Mouse (Mus musculus): ENCODE measurements around the gene Polr2a. TPM values are rescaled to one million over a fixed set of nuclear protein-coding genes. Genes with fewer than 3 reads are reported as not detected.

The Polr2a gene
- polyA plus RNA-seq (2016; fragmentation: Nextera tagmentation; extraction: Ambion mirVana): 28.5 and 31.2 TPM in 2 replicates

DNA sequence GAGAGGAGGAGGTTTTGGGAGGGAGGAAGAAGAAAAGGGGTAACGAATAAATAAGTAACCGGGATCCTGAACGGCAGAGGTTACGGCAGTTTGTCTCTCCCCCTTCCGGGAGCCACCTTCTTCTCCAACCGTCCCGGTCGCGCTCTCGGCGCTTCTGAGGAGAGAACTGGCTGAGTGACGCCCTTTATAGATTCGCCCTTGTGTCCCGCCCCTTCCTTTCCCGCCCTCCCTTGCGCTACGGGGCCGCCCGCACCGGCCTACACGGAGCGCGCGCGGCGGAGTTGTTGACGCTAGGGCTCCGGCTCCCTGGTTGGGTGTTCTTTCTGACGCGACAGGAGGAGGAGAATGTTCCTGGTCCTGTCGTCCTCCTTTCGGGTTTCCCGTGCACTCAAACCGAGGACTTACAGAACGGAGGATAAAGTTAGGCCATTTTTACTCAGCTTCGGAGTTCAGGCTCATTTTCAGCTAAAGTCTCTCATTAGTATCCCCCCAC, at the start of gene Polr2a:
Polr2a (minus strand) TSS at position 160 of the 493 bp plus-strand sequence.
- peak; percentile 97 for ATAC-seq (ENCODE audit: low FRiP score, low read depth)
- no peaks in the 10 kb centered on the region for H3K9me3 ChIP-seq
- no peaks in the 10 kb centered on the region for H3K27me3 ChIP-seq (replicated peaks)
- H3K4me1 ChIP-seq: peaks cover 46% of the 10 kb centered on the region
- H3K9ac ChIP-seq: peak within 1 kb of the TSS; percentile 84
- H3K36me3 ChIP-seq: no peaks in the 10 kb centered on the region
- H3K4me2 ChIP-seq (replicated peaks): peak within 1 kb of the TSS; percentile 74
- peak within 1 kb of the TSS; percentile 97 for H3K27ac ChIP-seq
- H3K4me3 ChIP-seq: peak within 1 kb of the TSS; percentile 55
- WGBS: under 1% methylated on average over 32 of the region's 36 CpGs

DNA sequence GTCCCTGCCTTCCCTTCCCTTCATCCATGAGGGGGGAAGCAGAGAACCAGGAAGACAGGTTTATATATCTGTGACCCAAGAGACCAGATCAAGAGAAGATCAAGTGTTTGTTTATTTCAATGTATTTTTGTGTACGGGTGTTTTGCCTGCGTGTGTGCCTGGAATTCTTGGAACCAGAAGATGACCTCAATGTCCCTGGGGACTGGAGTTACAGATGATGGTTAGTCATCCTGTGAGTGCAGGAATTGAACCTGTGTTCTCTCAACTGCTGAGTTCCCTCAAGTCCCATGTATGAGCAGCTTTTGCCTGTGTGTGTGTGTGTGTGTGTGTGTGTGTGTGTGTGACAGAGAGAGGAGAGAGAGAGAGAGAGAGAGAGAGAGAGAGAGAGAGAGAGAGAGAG, 49.2 kb upstream of the Polr2a start:
- Histone ChIP-seq H3K9me3 (peaks cover 5% of the 10 kb centered on the region; the same call in 1 of the 2 replicates), H3K4me1 (peaks cover 25% of the 10 kb centered on the region), H3K27me3 (replicated peaks) (peaks cover 51% of the 10 kb centered on the region), H3K4me3 (no peak overlapping the region), H3K4me2 (replicated peaks) (no peak overlapping the region), H3K27ac (no peak overlapping the region), H3K36me3 (no peaks in the 10 kb centered on the region), H3K9ac (no peak overlapping the region)
- 90% methylated on average over 2 of the region's 2 CpGs for WGBS
- ATAC-seq (ENCODE audit: low FRiP score, low read depth): no peak

DNA sequence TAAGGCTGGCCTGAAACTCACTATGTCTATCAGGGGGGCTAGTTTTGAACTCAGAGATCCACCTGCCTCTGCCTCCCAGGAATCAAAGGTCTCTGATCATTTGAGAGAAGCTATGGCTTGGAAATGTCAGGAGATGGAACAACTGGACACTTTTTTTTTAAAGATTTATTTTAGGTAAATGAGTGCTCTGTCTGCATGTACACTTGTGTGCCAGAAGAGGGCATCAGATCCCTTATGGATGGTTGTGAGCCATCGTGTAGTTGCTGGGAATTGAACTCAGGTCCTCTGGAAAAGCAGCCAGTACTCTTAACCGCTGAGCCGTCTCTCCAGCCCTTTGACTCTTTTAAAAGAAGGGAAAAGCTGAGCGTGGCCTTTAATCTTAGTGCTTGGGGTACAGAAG, 47.9 kb upstream of the Polr2a start:
- Histone ChIP-seq H3K27ac (no peak overlapping the region), H3K4me2 (replicated peaks) (no peak overlapping the region), H3K4me1 (peaks cover 38% of the 10 kb centered on the region), H3K4me3 (no peak overlapping the region), H3K27me3 (replicated peaks) (peaks cover 64% of the 10 kb centered on the region), H3K9me3 (peaks cover 5% of the 10 kb centered on the region; the same call in 1 of the 2 replicates), H3K36me3 (no peaks in the 10 kb centered on the region), H3K9ac (no peak overlapping the region)
- no peak for ATAC-seq (ENCODE audit: low FRiP score, low read depth)
- WGBS: 81% methylated on average over 4 of the region's 4 CpGs

DNA sequence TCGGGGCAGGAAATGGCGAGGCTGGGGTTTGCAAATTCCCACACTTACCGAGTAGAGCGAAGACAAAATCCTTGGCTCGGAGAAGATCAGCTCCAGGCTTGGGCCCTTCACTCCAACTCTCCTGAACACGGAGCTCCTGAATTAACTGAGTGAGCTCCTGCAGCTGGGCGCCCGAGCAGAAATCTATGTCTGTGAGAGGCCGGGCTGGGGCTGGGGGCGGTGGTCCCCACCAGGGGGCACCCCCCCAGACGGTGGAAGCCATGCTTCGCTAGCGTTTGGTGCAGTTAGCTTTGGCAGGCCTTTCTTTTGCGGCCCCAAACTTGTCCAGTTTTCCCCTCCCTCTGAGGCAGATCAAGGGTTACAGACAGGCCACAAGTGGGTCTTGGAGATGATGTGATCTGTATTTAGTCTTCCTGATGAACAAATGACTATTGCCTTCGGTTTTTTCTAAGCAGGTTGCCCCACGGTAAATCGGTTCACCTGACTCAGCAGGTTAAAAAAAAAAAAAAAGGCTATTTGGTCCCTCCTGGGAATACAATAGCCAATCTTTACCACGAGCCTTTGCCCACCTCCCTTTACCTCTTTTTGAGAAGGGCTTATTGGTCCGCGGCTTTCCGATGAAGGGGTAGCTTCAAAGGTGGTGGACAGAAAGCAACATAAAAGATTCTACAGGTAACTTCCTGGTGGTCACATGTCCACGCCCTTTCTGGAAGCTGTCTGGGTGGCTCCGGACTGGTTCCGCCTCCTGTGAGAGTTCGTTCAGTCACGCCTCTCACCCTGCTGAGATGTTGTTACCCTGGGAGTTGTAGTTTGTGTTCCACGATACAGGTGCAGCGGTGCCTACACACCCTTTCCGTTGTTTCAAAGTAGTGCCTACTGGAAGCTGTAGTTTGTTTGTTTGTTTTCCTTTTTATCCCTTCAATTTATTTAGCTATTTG, 46.8 kb upstream of the Polr2a start, which contains the start of gene Tmem102:
Tmem102 (minus strand) TSS at position 653 of the 938 bp plus-strand sequence.
- Histone ChIP-seq H3K27me3 (replicated peaks) (peaks cover 71% of the 10 kb centered on the region), H3K36me3 (no peaks in the 10 kb centered on the region), H3K4me3 (0 out of 2 replicates have a peak within 1 kb of the TSS, but pooled peaks have one; percentile 11), H3K9ac (no peak within 1 kb of the TSS), H3K27ac (no peak within 1 kb of the TSS), H3K9me3 (peaks cover 5% of the 10 kb centered on the region; the same call in 1 of the 2 replicates), H3K4me1 (peaks cover 49% of the 10 kb centered on the region), H3K4me2 (replicated peaks) (peak within 1 kb of the TSS; percentile 92)
- 4% methylated on average over 29 of the region's 29 CpGs for WGBS
- ATAC-seq (ENCODE audit: low FRiP score, low read depth): no peak

DNA sequence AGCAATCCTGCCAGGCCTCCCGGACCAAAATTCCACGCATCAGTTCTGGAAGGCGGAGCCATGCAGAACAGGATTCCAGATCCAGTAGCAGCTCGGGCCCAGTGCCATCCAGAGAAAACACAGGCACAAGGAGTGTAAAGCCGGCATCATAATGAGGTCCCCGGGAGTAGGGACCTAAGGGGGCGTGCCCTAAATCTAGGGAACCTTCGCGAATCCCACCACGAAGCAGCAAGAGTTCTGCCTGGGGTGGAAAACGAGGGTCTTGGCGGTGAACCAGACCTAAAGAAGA, 46.2 kb upstream of the Polr2a start:
- peak overlapping the region; percentile 92 for H3K4me2 ChIP-seq (replicated peaks)
- no peak for ATAC-seq (ENCODE audit: low FRiP score, low read depth)
- peaks cover 56% of the 10 kb centered on the region for H3K4me1 ChIP-seq
- H3K27me3 ChIP-seq (replicated peaks): peaks cover 71% of the 10 kb centered on the region
- no peak overlapping the region for H3K27ac ChIP-seq
- 4% methylated on average over 12 of the region's 12 CpGs for WGBS
- H3K9me3 ChIP-seq: peaks cover 5% of the 10 kb centered on the region; the same call in 1 of the 2 replicates
- no peak overlapping the region for H3K9ac ChIP-seq
- no peaks in the 10 kb centered on the region for H3K36me3 ChIP-seq
- no peak overlapping the region for H3K4me3 ChIP-seq

DNA sequence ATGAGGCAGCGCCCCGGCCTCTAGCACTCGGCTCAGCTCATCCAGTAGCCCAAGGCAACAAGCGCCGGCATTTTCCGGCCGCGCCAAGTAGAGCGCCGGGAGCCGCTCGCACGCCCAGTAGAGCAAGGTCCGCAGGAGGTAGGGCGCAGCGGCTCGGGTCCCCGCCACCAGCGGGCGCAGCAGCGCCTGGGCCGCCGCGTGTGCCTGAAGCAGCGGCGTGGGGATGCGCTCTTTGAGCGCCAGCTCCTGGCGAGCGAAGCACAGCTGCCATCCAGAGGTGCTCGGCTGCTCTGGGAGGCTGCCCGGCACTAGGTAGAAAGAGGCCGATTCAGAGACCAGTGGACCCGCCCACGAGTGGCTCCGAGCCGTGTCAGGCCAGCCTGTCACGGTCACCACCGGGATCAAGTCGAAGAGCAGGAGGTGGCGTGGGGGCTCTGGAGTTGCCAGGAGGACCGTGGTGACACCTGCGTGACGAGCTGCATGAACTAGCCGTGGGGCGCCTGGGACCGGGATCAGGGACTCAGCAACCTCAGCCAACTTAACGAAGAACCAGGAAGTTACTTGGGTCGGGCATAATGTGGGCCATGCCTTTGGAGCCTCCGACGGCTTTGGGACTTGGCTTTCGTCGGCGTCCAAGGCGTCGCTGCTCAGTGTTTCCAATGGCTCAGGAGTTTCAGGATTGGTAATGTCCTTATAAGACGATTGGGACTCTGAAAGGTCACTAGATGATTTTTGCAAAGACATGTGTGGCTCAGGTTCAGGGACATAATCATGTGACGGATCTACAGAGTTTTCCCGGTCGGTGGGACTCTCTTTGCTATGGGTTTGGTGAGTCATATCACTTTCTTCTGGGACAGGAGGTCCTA, 45.6 kb upstream of the Polr2a start:
- peaks cover 61% of the 10 kb centered on the region for H3K4me1 ChIP-seq
- no peaks in the 10 kb centered on the region for H3K36me3 ChIP-seq
- peak overlapping the region; percentile 69 for H3K9ac ChIP-seq
- peak overlapping the region; percentile 54 for H3K4me3 ChIP-seq
- 0 out of 2 replicates have a peak overlapping the region, but pooled peaks have one; percentile 20 for H3K27ac ChIP-seq
- WGBS: 1% methylated on average over 60 of the region's 60 CpGs
- peaks cover 71% of the 10 kb centered on the region for H3K27me3 ChIP-seq (replicated peaks)
- 0 out of 2 replicates have a peak, but pooled peaks have one; percentile 7 for ATAC-seq (ENCODE audit: low FRiP score, low read depth)
- peaks cover 5% of the 10 kb centered on the region; the same call in 1 of the 2 replicates for H3K9me3 ChIP-seq
- peak overlapping the region; percentile 92 for H3K4me2 ChIP-seq (replicated peaks)

DNA sequence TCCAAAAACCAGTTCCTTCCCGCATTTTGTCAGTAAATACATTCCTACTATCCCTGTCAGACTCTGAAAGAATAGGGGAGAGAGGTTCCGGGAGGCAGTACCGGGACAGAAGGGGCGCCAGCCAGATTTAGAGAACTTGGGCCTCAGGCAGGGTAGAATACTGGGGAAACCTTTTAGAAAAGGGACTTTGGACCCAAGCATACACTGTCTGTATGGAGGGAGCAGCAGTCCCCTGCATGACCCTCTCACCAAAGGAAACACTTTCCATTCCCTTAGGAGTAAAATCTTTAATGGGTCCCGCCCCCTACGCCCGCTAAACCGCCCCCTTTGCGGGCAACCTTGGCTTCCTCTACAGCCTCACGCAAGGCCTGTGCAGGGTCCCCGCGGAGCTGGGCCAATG, 44.9 kb upstream of the Polr2a start:
- Histone ChIP-seq H3K36me3 (no peaks in the 10 kb centered on the region), H3K27ac (0 out of 2 replicates have a peak overlapping the region, but pooled peaks have one; percentile 20), H3K9me3 (peaks cover 5% of the 10 kb centered on the region; the same call in 1 of the 2 replicates), H3K9ac (peak overlapping the region; percentile 69), H3K4me3 (peak overlapping the region; percentile 54), H3K27me3 (replicated peaks) (peaks cover 72% of the 10 kb centered on the region), H3K4me1 (peaks cover 68% of the 10 kb centered on the region), H3K4me2 (replicated peaks) (peak overlapping the region; percentile 92)
- no peak for ATAC-seq (ENCODE audit: low FRiP score, low read depth)
- WGBS: 2% methylated on average over 12 of the region's 12 CpGs

DNA sequence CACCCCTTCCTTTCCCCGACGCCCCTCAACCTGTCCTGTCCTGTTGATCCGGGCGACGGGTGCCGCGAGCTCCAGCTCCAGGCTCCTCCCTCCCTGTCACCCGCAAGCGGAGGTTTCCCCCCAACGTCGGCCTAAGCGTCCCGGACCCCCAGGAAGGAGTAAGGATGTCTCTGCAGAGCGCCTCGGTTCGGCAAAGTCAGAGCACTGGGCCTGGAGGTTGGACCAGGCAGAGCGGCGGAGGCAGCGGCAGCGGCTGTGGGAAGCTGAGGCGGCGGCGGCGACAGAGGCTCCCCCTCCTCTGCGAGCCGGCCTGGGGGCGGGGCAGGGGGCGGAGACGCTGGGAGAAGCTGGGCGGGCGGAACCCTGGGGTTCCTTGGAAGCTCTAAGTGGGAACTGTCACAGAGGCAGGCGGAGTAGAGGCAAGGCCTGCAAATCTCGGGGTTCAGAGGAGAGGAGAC, 44.2 kb upstream of the Polr2a start:
- H3K27me3 ChIP-seq (replicated peaks): peaks cover 75% of the 10 kb centered on the region
- peak overlapping the region; percentile 92 for H3K4me2 ChIP-seq (replicated peaks)
- under 1% methylated on average over 33 of the region's 33 CpGs for WGBS
- peak overlapping the region; percentile 69 for H3K9ac ChIP-seq
- peaks cover 72% of the 10 kb centered on the region for H3K4me1 ChIP-seq
- H3K4me3 ChIP-seq: peak overlapping the region; percentile 54
- H3K36me3 ChIP-seq: no peaks in the 10 kb centered on the region
- H3K27ac ChIP-seq: peak overlapping the region; percentile 46; the same call in 1 of the 2 replicates
- peaks cover 5% of the 10 kb centered on the region; the same call in 1 of the 2 replicates for H3K9me3 ChIP-seq
- ATAC-seq (ENCODE audit: low FRiP score, low read depth): no peak

DNA sequence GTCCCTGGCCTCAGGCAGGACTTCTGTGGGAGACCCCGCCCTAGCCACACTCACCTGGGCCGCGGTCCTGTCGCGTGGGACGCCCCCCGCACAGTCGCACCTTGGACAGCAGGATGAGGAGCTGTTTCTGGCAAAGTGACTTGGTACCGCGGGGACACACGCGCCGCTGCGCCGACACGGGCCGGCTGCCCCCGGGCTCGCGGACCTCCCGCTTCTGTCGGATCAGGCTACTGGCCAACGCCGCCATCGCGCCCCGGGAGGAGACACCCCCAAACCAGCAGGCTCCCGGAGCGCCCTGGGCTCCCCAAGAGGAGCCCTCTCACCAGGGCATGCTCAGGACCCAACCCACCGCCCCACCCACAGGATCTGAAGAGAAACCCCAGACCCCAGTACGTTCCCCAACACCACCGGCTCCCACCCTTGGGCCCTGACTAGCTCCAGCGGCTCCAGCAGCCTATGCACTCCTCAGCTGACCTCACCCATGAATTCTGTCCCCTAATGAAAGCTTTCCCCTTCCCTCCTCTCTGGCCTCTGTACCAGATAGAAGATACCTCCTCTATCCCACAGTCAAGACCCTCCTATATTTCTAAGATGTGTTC, 43.0 kb upstream of the Polr2a start, which contains the start of gene Fgf11:
Fgf11 (minus strand) TSS at position 479 of the 599 bp plus-strand sequence.
- Histone ChIP-seq H3K27ac (peak within 1 kb of the TSS; percentile 68), H3K4me1 (peaks cover 72% of the 10 kb centered on the region), H3K36me3 (no peaks in the 10 kb centered on the region), H3K4me2 (replicated peaks) (peak within 1 kb of the TSS; percentile 92), H3K9me3 (peaks cover 3% of the 10 kb centered on the region; the same call in 1 of the 2 replicates), H3K9ac (peak within 1 kb of the TSS; percentile 69), H3K4me3 (peak within 1 kb of the TSS; percentile 54), H3K27me3 (replicated peaks) (peaks cover 75% of the 10 kb centered on the region)
- no peak for ATAC-seq (ENCODE audit: low FRiP score, low read depth)
- 1% methylated on average over 33 of the region's 33 CpGs for WGBS

DNA sequence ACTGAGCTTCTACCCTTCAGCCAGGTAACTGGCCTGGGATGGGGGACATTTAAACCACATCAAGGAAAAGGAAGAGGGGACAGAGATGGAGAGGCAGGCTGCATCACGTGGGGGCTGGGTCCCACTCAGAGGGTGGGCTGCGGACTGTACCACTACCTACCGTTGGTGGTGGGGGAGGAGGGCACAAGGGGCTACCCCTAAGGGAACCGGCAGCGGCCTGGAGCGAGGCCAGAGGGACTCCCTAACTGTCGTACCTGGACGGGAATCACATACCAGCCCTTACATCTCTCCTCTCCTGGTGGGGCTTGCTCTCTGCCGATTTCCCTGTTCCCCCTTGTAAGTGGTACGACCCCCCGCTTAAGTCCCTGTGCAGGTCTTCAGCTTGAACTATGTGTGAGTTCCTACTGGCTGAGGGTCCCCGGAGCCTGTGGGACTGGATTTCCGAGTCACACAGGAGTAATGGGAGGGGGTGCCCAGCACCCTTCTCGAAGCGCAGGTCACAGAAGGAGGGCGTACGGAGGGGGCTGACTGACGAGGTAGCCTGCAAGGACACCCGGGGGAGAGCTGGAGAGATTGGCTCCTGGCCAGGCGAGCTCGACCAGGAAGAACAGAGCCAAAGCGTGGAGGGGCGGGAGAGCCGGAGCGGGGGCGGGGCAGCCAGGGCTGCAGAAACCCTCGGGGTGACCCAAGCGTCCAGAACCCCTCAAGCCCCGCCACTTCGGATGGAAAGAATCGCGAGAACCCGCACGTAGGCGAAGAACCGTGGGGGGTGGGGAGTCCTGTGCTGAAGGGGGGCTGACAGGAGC, 42.2 kb upstream of the Polr2a start:
- peak; percentile 65 for ATAC-seq (ENCODE audit: low FRiP score, low read depth)
- peak overlapping the region; percentile 60 for H3K9ac ChIP-seq
- peak overlapping the region; percentile 92 for H3K4me2 ChIP-seq (replicated peaks)
- no peaks in the 10 kb centered on the region for H3K9me3 ChIP-seq
- H3K4me3 ChIP-seq: peak overlapping the region; percentile 54
- H3K4me1 ChIP-seq: peaks cover 77% of the 10 kb centered on the region
- H3K36me3 ChIP-seq: no peaks in the 10 kb centered on the region
- peaks cover 71% of the 10 kb centered on the region for H3K27me3 ChIP-seq (replicated peaks)
- under 1% methylated on average over 36 of the region's 36 CpGs for WGBS
- peak overlapping the region; percentile 68 for H3K27ac ChIP-seq

DNA sequence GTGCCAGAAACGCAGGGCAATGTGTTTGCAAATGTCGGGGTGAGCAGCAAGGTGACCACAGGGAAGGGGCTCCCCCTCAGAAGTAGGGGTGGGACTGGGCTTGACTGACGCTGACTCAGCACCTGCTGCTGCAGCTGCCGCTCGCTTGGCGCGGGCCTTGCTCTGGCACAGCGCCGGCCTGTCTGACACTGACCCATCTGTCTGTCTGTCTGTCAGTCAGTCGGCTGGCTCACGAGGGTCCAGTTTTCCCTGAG, 41.6 kb upstream of the Polr2a start:
- peak; percentile 34; the same call in 1 of the 2 replicates for ATAC-seq (ENCODE audit: low FRiP score, low read depth)
- WGBS: 1% methylated on average over 11 of the region's 11 CpGs
- H3K4me1 ChIP-seq: peaks cover 79% of the 10 kb centered on the region
- H3K9me3 ChIP-seq: no peaks in the 10 kb centered on the region
- H3K27me3 ChIP-seq (replicated peaks): peaks cover 66% of the 10 kb centered on the region
- peak overlapping the region; percentile 68 for H3K27ac ChIP-seq
- peak overlapping the region; percentile 60 for H3K9ac ChIP-seq
- H3K4me3 ChIP-seq: peak overlapping the region; percentile 54
- no peaks in the 10 kb centered on the region for H3K36me3 ChIP-seq
- peak overlapping the region; percentile 92 for H3K4me2 ChIP-seq (replicated peaks)

Data from neural tube, embryonic 12.5 days (tissue).